Mouse (Mus musculus) olfactory bulb, adult 2 months (tissue): Measurements from ENCODE around the gene Prkcb. TPM values are rescaled to one million over a fixed set of nuclear protein-coding genes. Genes with fewer than 3 reads are reported as not detected.

ENCODE experiments used
- H3K27ac ChIP-seq: fragments of 200-500 bp; 2 replicates; pipeline ENCODE4 v1.5.1; 2012; ENCODE audit warnings: low read depth, low read length; ENCODE audit not compliant: insufficient read depth
- H3K4me1 ChIP-seq: fragments of 200-500 bp; 2 replicates; pipeline ENCODE4 v1.6.1; 2012; ENCODE audit warnings: low read length; ENCODE audit not compliant: control insufficient read depth, insufficient read depth
- H3K4me3 ChIP-seq: fragments of 200-500 bp; 2 replicates; pipeline ENCODE4 v1.5.1; 2012; ENCODE audit warnings: mild to moderate bottlenecking, low read depth, low read length, moderate library complexity; ENCODE audit not compliant: insufficient read depth
- CTCF ChIP-seq: fragments of 200-500 bp; IDR thresholded peaks from 2 replicates; pipeline ENCODE4 v1.5.1; 2012; ENCODE audit warnings: low read depth, mild to moderate bottlenecking, low read length, moderate library complexity; ENCODE audit not compliant: insufficient read depth
- POLR2A ChIP-seq: fragments of 200-500 bp; IDR thresholded peaks from 2 replicates; pipeline ENCODE4 v1.6.1; 2012; ENCODE audit warnings: mild to moderate bottlenecking, low read depth, low read length, moderate library complexity; ENCODE audit not compliant: insufficient read depth
- WGBS: fragments of 180-500 bp; shearing (Covaris S2); methylation state at CpG from one replicate; pipeline ENCODE4 v1.1.7; 2018; 5-methylcytosine and 5-hydroxymethylcytosine counted together
- polyA plus RNA-seq: library from polyadenylated mRNA; stranded (reverse); fragments of >200 nt; gene quantifications from 2 replicates; pipeline ENCODE4 v1.2.4, GENCODE M21; 2012; ENCODE audit warnings: low replicate concordance; ENCODE audit not compliant: missing spikeins, insufficient read depth, insufficient read length

The Prkcb gene
- polyA plus RNA-seq, 1 experiment: 694 TPM

- WGBS: 70% methylated on average over 7 of the region's 7 CpGs
- no peak overlapping the region for H3K4me3 ChIP-seq
- no peak for TF ChIP-seq CTCF
- TF ChIP-seq POLR2A: no peak
These were observed 376.9 kb downstream of the Prkcb start for GRCm38 (mm10) chr7:122665311-122666049.

GRCm38 (mm10) chr7:122667903-122668302, 379.4 kb downstream of the Prkcb start:
- 26% methylated on average over 5 of the region's 5 CpGs for WGBS
- H3K4me1 ChIP-seq: 0 out of 2 replicates have a peak, but pooled peaks cover 7% of the 10 kb centered on the region
- TF ChIP-seq POLR2A (no peak), CTCF (no peak)

More at GRCm38 (mm10) chr7:122665311-122666049, 376.9 kb downstream of the Prkcb start:
- H3K4me1 ChIP-seq: 0 out of 2 replicates have a peak, but pooled peaks cover 1% of the 10 kb centered on the region
- H3K27ac ChIP-seq: no peak overlapping the region

GRCm38 (mm10) chr7:122670442-122670872, 381.9 kb downstream of the Prkcb start, which contains the start of gene Cacng3:
TSS of gene Cacng3 (plus strand) at chr7:122670492.
- 0 out of 2 replicates have a peak, but pooled peaks cover 7% of the 10 kb centered on the region for H3K4me1 ChIP-seq
- TF ChIP-seq POLR2A (no peak), CTCF (no peak)
- peak within 1 kb of the TSS; percentile 90 for H3K27ac ChIP-seq
- WGBS: 2% methylated on average over 13 of the region's 13 CpGs
- H3K4me3 ChIP-seq: peak within 1 kb of the TSS; percentile 74

More at GRCm38 (mm10) chr7:122667903-122668302, 379.4 kb downstream of the Prkcb start:
- no peak overlapping the region for H3K4me3 ChIP-seq
- H3K27ac ChIP-seq: no peak overlapping the region

GRCm38 (mm10) chr7:122670873-122671641, 382.5 kb downstream of the Prkcb start:
- peak overlapping the region; percentile 90 for H3K27ac ChIP-seq
- 2% methylated on average over 45 of the region's 45 CpGs for WGBS
- H3K4me1 ChIP-seq: 0 out of 2 replicates have a peak, but pooled peaks cover 7% of the 10 kb centered on the region
- TF ChIP-seq POLR2A: peak; percentile 20; the same call in 1 of the 2 replicates
- no peak for TF ChIP-seq CTCF
- peak overlapping the region; percentile 74 for H3K4me3 ChIP-seq

GRCm38 (mm10) chr7:122672981-122673380, 384.4 kb downstream of the Prkcb start:
- WGBS: 22% methylated on average over 5 of the region's 5 CpGs
- H3K4me3 ChIP-seq: peak overlapping the region; percentile 40
- 0 out of 2 replicates have a peak, but pooled peaks cover 7% of the 10 kb centered on the region for H3K4me1 ChIP-seq
- no peak for TF ChIP-seq CTCF
- TF ChIP-seq POLR2A: no peak
- H3K27ac ChIP-seq: no peak overlapping the region

- Histone ChIP-seq H3K4me3 (no peak overlapping the region; the same call in 1 of the 2 replicates), H3K27ac (no peak overlapping the region), H3K4me1 (0 out of 2 replicates have a peak, but pooled peaks cover 7% of the 10 kb centered on the region)
- TF ChIP-seq CTCF (no peak), POLR2A (no peak)
- WGBS: 37% methylated on average over 7 of the region's 7 CpGs
These were observed 386.7 kb downstream of the Prkcb start for GRCm38 (mm10) chr7:122675207-122675606.

Other genes starting within 250 kb of the Prkcb start
- not detected in 2 replicates for gene Ubfd1, start 221.6 kb upstream of the Prkcb start, polyA plus RNA-seq
- gene Ears2, start 221.5 kb upstream of the Prkcb start, polyA plus RNA-seq: not detected in 2 replicates
- gene Ndufab1, start 186.9 kb upstream of the Prkcb start, polyA plus RNA-seq: not detected in 2 replicates
- not detected in 2 replicates for gene Palb2, start 155.8 kb upstream of the Prkcb start, polyA plus RNA-seq
- gene Dctn5, start 155.7 kb upstream of the Prkcb start, polyA plus RNA-seq: not detected in 2 replicates
- gene Plk1, start 129.3 kb upstream of the Prkcb start, polyA plus RNA-seq: not detected in 2 replicates
- gene Ern2, start 102.5 kb upstream of the Prkcb start, polyA plus RNA-seq: not detected in 2 replicates
- not detected in 2 replicates for gene Chp2, start 69.3 kb upstream of the Prkcb start, polyA plus RNA-seq